Mouse (Mus musculus): ENCODE measurements around the gene Neo1. TPM values are rescaled to one million over a fixed set of nuclear protein-coding genes. Genes with fewer than 3 reads are reported as not detected.

The Neo1 gene
- total RNA-seq (2017), result under 0.01 to 0.19 TPM (median 0.10 TPM) in 3 replicates

DNA sequence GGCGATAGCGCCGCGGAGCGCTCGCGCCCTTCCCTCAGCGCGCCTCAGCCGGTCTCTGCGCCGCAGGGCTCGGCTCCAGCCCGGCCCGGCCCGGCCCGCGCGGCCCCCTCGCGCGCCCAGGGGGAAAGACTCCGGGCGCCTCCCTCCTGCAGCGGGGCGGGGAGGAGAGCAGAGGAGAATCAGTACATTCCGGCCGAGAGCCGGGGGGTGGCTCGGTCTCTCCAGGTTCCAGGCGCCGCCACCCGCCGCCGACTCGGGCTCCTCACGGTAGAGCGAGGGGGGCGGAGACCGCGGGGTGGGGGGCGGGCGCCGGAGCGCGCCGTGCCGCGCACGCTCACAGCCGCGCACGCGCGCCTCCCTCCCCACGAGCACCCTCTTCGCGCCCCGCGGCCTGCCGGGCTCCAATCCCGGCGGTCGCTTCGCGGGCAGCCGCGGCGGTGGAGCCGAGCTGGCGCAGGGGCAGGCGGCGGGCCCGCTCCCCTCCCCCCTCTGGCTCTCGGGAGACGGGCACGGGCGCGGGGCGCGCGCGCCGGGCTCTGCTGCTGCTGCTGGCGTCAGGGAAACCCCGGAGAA is at the start of gene Neo1:
TSS of gene Neo1 (minus strand) at position 283 of the 573 bp plus-strand sequence.
- no peak for ATAC-seq (replicated peaks; ENCODE audit: insufficient number of reproducible peaks, low FRiP score, low TSS enrichment, poor library complexity, severe bottlenecking)

DNA sequence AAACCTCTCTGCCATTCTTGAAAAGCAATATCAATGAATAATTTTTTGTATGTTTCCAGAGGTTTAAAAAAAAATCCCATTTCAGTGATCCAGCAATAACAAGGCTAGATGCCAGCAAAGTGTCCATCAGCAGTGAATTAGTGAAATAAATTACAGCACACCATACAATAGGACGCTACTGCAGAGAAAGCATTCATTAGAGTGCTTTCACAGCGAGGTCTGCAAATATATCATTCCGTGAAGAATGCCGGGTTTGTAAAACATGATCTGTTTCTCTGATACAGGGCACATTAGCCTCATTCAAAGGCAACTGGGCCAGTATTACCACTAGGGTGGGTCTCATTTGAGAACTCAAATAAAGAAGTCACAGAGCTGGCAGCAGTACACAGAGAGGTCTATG is 39.4 kb upstream of the Neo1 start:
- ATAC-seq (replicated peaks; ENCODE audit: insufficient number of reproducible peaks, low FRiP score, low TSS enrichment, poor library complexity, severe bottlenecking), result no peak

DNA sequence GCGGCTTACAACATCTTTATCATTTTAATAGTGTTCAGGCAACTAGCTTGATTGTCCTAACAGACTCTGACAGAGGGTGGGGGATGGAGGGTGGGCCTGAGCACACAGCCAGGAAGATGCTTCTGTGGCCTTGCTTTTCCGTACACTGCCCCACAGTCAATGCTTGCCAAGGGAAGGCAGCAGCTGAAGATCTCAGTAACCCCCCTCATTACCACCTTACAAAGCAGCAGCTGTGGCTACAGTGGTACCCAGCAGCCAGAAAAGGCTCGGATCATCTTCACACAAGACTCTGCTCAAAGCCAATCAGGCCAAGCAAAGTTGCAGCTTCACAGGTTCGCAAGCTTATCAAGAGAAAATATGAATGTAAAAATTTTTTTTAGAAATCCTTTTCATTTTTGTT is 37.6 kb upstream of the Neo1 start:
- ATAC-seq (replicated peaks; ENCODE audit: insufficient number of reproducible peaks, low FRiP score, low TSS enrichment, poor library complexity, severe bottlenecking), result no peak

DNA sequence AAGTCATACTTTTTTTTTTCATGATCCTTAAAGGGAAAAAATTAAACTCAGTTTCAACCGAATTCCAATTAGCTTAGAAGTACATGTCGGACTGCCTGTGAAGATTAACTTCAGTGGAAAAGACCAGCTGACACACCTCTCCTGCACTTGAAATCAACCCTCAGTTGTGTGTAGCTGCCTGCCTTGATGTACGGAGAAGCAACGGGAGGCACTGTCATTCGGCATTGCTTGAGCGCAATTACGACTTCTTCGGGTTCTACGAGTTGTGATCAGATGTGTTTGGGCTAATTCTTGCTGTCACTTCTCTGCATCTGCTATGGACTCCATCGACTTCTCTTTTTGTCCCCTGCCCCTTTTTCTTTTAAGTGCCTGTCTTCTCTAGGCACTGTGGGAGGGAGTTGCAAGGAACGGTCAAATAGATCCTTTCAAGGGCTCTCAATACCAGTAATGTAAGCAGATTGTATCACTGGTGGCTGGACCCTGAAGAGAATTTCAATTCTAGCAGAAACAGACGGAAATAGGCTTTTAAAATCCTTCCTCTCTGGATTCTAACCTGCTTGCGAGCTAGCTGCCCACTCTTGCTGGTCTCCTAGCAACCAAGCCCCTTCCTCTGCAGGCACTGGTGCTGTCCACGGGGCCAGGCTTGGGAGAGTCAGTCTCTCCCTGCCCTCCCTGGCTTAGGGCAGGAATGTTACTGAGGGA is 36.0 kb upstream of the Neo1 start:
- no peak for ATAC-seq (replicated peaks; ENCODE audit: insufficient number of reproducible peaks, low FRiP score, low TSS enrichment, poor library complexity, severe bottlenecking)

DNA sequence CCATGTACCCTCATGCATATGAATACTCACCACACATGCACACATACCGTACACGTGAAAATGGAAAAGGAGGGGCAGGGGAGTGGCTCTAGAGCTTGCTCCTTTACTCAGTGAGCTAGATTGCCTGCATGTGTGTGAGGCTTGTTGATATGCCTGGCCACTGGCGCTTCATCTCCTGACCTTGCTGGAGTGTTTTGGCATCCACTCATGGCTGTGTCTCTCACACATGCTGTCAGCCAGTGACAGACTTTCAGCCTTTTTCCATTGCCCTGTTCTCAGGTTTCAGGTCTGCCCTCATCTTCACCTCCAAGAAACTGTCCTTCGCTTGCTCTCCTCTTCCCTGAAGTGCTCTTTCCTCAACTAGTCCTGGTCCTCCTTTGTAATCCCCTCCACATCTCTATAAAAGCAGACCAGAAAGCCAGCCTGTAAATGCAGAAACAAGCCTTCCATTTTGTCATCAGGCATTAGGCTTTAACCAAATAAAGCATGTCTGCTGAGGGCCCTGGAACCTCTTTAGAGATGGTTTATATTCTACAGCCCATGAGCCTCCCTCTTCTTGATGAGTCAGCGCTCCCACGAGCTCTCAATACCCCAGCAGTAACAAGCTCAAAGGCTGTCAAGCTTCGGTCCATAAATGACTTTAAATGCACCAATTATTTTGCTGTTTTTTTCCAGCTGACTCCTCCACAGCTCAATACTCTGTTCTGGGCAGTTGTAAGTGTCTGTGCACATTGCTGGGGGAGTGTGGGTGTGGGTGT is 35.2 kb upstream of the Neo1 start:
- ATAC-seq (replicated peaks; ENCODE audit: insufficient number of reproducible peaks, low FRiP score, low TSS enrichment, poor library complexity, severe bottlenecking), result no peak

DNA sequence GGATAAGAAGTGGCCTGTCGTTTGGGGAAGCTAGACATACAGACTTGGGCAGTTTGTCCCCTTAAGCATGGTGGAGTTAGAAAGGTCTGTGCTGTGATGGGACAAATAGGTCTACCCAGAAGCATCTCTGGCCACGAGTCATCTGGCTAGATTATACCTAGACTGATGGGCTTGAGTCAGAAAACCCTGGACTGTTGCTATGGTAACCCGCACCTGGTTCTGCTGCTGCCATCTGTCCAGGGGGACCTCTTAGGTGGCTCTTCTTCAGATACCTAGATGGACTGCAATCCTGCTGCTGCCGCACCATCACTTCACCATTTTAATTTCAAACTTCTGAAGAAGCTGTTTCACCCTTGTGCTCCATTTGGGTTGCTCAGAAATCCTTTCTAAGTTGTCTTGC is 34.0 kb upstream of the Neo1 start:
- no peak for ATAC-seq (replicated peaks; ENCODE audit: insufficient number of reproducible peaks, low FRiP score, low TSS enrichment, poor library complexity, severe bottlenecking)

DNA sequence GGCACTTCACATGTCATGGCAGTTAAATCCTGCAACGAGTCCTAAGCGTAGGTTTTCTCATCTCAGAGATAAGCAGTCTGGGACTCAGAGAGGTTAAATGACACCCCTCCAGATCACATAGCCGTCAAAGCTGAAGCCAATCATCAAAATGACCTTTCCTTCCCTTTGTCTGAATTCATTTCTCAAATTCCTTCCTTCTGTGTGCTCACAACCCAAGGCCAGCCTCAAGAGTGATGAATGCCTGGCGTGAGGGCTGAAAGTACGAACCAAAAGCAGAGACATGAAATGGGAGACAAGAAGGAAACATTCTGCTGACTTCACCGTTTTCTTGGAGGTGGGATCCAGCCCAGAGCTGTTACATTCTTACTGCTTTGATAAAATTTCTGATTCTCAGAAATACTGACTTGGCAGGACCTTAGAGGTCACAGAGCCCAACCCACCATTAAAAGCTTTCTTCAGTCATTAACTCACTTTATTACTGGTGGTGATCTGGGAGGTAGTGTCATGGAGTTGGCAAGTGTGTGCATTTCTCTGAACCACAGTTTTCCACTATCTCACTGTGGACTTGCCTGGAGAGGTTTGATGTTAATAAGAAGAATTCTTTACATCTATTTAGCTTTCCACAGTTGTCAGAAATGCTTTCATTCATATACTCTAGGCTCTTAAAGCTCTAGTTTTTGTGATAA is 29.5 kb upstream of the Neo1 start:
- ATAC-seq (replicated peaks; ENCODE audit: insufficient number of reproducible peaks, low FRiP score, low TSS enrichment, poor library complexity, severe bottlenecking), result no peak

DNA sequence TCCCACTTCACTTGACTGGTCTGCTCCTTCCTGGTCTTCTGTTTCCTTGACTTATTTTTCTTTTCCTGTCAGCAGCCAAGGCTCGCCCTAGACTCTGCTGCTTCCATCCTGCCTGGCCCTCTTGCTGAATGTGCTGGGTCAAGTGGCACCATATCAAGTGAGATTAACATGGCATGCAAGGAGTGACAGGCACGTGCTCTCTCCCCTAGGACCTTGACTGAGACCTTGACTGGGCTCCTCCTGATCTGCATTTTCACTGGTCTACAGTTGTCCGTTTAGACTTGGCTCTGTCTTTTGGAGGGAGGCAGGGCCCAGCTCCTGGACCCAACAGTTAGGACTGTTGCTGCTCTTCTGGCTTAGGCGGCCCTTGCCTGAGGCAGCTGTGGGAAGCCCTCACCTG is 26.2 kb upstream of the Neo1 start:
- ATAC-seq (replicated peaks; ENCODE audit: insufficient number of reproducible peaks, low FRiP score, low TSS enrichment, poor library complexity, severe bottlenecking), result no peak

DNA sequence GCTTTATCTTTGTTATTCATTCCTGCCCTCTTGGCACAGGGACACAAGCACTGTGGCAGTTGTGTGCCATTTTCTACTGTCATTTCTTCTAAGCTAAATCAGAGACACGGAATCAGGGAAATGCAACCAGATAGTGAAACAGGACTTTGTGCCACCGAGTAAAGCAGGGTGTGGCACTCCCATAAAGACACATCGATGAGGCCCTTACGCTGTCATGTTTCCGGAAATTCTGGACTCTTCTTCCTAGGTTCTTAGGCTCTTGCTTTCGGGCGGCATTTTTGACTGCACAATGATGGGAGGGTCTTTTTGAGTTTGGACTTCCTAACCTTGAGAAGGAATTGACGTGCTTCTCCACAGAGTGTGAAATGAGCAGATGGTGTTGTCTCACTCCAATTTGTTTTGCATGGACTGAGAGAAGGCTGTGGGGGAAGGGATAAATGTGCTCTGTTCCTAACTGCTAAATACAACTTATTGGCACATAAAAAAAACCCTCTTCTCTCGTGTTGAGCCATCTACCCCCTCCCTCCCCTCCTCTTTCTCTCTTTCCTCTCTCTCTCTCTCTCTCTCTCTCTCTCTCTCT is 23.9 kb upstream of the Neo1 start:
- no peak for ATAC-seq (replicated peaks; ENCODE audit: insufficient number of reproducible peaks, low FRiP score, low TSS enrichment, poor library complexity, severe bottlenecking)

DNA sequence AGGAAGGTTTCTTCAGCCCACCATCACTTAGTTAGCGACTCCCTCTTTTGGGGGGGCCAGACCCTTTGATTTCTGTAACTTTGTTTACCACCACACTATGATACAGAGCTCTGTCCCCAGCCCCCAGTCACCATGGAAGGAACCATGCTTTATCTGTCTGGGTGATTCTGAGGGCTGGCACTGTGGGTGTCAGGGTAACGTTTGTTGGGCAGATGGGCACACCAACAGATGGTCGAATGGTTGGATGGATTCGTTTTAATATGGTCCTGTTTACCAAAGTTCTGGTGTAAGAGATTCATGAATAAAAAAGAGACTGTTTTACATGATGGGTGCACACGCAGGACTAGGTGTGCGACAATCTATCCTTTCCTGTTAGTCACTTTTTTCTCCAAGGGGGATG is 22.9 kb upstream of the Neo1 start:
- ATAC-seq (replicated peaks; ENCODE audit: insufficient number of reproducible peaks, low FRiP score, low TSS enrichment, poor library complexity, severe bottlenecking), result no peak

DNA sequence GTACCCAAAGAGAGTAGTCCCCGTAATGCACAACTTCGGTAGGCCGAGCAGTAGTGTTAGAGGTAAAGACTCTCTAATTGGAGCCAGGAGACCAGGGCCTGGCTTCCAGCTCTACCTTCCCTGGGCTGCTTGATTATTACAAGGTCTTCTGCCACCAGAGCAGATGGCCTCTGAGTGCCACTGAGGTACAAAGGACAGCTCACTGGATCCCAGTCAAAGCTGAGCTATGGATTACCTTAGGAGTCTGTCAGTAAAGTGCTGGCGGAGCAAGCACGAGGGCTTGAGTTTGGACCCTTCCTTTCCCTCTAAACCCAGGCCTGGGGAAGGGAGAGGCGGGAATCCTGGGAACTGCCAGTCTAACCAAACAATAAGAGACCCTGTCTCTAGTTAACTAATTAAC is 21.8 kb upstream of the Neo1 start:
- no peak for ATAC-seq (replicated peaks; ENCODE audit: insufficient number of reproducible peaks, low FRiP score, low TSS enrichment, poor library complexity, severe bottlenecking)

DNA sequence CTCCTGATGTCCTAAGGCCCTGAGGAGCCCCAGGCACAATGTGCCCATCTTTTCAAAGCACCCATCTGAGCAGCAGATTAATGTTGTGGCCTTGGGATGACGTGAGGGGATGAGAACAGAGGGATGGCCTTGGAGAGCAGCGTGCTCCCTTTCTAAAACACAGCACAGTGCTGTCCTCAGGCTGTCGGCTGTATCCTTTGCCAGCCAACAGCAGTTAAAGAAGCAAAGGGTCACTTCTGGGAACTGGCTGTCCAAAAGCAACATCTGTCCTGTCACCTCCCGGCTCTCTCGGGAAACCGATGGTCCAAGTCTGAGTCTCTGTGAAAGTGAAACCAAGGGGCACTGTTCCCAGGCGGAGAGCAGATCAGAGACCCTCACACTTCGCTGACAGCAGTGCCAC is 20.0 kb upstream of the Neo1 start:
- no peak for ATAC-seq (replicated peaks; ENCODE audit: insufficient number of reproducible peaks, low FRiP score, low TSS enrichment, poor library complexity, severe bottlenecking)

DNA sequence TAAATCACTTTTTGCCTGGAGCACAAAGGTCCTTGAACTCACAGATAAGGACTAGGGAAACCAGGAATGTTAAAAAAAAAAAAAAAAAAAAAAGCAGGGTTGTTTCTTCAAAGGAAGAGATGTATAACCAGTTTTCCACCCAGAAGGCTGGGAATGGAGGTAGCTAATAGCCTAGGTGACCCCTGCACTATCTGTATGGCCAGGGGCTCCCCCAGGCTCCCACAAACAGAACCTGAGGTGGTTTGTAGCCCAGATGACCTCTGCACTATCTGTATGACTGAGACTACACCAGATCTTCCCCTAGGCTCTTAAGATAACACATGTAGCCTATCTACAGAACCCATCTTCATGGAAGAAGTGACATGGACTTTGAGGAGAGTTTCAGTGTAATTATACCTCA is 5.6 kb upstream of the Neo1 start:
- no peak for ATAC-seq (replicated peaks; ENCODE audit: insufficient number of reproducible peaks, low FRiP score, low TSS enrichment, poor library complexity, severe bottlenecking)

DNA sequence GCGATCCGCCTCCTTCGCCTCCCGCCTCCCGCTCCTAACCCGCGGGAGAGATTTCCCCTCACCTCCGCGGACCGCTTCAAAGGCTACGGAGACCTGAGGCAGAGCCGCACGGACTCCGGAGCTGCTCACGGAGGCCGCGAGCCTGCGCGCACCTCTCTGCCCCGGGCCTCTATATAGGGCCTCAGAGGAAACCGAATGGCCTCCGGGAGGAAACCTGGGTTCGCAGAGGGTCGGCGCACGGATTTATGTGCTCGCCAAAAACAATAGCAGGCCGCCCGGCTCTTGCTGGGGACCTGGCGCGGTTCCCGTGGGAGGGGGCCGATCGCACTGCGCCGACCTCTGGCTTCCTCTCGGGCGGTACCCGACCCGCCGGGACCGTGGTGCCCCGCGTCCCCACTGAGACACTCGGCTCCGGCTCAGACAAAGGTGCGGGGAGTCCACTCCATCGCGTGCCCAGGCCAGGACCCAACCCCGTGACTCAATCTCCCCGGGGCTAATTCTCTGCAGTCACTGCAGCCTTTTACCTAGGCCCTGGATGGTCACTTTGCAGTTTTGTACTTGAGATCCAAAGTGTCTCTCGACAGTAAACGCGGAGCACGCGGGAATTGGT is 596 bp upstream of the Neo1 start:
- no peak for ATAC-seq (replicated peaks; ENCODE audit: insufficient number of reproducible peaks, low FRiP score, low TSS enrichment, poor library complexity, severe bottlenecking)

DNA sequence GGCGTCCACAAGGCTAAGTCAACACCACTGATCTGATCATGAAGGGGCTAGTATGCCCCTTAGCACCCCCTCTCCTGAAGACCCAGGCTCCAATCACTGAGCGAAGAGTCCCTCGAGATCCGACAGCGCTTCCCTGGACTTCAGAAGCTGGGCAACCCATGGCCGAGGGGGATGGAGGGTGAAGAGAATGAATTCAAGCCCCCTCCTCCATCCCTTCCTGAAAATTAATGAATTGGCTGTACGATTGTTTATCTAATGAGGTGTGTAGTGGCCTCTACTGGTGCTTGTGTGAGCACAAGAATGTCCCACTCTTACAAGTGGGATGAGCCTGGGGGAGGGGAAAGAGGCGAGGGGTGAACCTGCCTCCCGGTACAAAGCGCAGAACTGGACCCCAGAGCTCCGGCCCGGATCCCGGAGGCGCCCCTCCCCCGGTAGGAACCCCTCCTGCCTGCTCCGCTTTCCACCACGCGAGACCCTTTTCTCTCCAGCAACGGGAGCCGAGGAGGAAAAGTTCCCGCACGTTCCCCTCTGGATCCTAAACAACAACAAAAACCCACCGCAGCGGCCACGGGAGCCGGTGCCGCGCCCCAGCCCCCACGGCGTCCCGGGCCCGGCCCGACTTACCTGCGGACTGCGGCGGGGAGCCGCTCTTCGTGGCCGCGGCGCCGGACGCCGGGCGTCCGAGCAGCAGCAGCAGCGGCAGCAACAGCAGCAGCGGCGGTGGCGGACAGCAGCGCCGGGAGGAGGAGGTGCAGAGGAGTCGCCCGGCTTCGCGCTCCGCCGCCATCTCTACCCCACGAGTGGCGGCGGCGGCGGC is 691 bp downstream of the Neo1 start:
- ATAC-seq (replicated peaks; ENCODE audit: insufficient number of reproducible peaks, low FRiP score, low TSS enrichment, poor library complexity, severe bottlenecking), result no peak

DNA sequence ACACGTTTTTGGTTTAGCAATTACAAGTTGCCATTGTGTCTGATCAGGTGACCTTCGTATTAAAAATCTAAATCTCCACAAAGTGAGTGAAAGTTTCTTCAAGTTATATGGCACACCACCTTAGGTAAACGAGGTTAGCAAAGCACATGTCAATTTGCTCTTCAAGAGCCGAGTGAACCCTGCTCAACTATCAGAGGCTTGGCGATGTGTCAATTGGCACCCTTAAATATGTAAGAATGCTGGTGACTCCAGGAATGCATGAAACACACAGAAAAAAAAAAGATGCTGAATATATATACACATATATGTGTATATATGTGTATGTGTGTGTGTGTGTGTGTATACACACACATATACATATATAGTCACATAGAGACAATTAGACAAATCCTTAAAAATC is 1.4 kb downstream of the Neo1 start:
- no peak for ATAC-seq (replicated peaks; ENCODE audit: insufficient number of reproducible peaks, low FRiP score, low TSS enrichment, poor library complexity, severe bottlenecking)

DNA sequence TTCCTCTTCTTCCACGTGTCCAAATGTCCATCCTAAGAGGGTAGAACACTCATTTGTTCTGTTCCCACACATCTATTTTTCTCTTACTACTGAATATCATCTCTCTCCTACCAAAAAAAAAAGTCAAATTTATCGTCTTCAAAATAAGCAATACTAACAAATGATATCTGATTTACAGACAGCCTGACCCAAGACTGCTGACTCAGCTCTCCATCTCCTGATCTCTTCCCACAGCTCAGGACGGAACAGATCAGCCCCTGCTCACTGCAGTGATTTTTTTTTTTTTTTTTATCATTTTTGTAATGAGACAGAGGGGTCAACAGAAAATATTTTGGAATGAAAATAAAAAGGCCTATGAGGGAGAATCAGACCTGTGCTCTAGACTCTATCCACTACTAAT is 2.7 kb downstream of the Neo1 start:
- no peak for ATAC-seq (replicated peaks; ENCODE audit: insufficient number of reproducible peaks, low FRiP score, low TSS enrichment, poor library complexity, severe bottlenecking)

DNA sequence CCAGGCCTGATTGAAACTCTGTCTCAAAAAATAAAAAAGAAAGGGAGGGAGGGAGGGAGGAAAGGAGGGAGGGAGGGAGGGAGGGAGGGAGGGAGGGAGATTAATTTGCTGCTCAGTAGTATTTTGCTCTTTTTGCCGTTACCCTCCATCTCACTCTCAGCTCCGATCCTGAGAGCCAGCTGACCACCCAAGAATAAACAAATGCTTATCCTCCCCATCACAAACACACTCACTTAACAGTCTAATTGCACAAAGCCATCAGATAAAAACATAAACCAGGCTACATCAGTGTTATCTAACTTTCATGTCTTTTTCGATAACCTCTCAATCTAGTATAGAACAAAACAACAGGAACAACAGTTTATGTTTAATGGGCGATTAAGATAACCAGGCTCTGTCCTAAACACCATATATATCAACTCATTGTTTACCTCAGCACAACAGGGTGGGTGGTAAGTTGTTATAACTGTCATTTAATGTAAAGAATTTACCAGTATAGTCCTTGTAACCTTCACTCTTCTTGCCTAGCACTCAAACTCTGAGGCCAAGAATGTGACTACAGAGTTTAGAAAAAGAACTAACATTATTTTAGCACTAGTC is 11.9 kb downstream of the Neo1 start:
- ATAC-seq (replicated peaks; ENCODE audit: insufficient number of reproducible peaks, low FRiP score, low TSS enrichment, poor library complexity, severe bottlenecking), result no peak

Data from monocyte, adult 5-6 weeks (primary cell).